Mouse (Mus musculus) limb, embryonic 10.5 days (tissue): ENCODE results near the gene Tesk2. TPM values are rescaled to one million over a fixed set of nuclear protein-coding genes. Genes with fewer than 3 reads are reported as not detected.

Experiments used
- DNase-seq: peaks from one replicate; pipeline ENCODE4 v3.0.0-alpha.2; 2017; ENCODE audit warnings: low spot score
- H3K27ac ChIP-seq: fragments of 300-500 bp; sonication (generic); 2 replicates; pipeline ENCODE4 v1.5.1; 2016; ENCODE audit warnings: mild to moderate bottlenecking
- H3K27me3 ChIP-seq: fragments of 300-500 bp; sonication (generic); 2 replicates; pipeline ENCODE4 v1.6.1; 2016; ENCODE audit warnings: low read depth, mild to moderate bottlenecking; ENCODE audit not compliant: poor library complexity, severe bottlenecking
- H3K36me3 ChIP-seq: fragments of 300-500 bp; sonication (generic); 2 replicates; pipeline ENCODE4 v1.6.1; 2016; ENCODE audit warnings: mild to moderate bottlenecking, moderate library complexity
- H3K4me1 ChIP-seq: fragments of 300-500 bp; sonication (generic); 2 replicates; pipeline ENCODE4 v1.6.1; 2016
- H3K4me3 ChIP-seq: fragments of 300-500 bp; sonication (generic); 2 replicates; pipeline ENCODE4 v1.5.1; 2016; ENCODE audit warnings: mild to moderate bottlenecking, moderate library complexity
- H3K9me3 ChIP-seq: fragments of 300-500 bp; sonication (generic); replicated peaks from 2 replicates; pipeline ENCODE4 v1.6.1; 2016; ENCODE audit warnings: mild to moderate bottlenecking
- WGBS: fragments of 180-500 bp; shearing (Covaris S2); methylation state at CpG from one replicate; pipeline ENCODE4 v1.1.7; 2016; 5-methylcytosine and 5-hydroxymethylcytosine counted together
- polyA plus RNA-seq: library from polyadenylated mRNA; unstranded; fragments of >200 nt; fragmentation: Nextera tagmentation; extraction: Ambion mirVana; gene quantifications from 2 replicates; pipeline ENCODE4 v1.2.1, GENCODE M21; 2016

Gene Tesk2
- polyA plus RNA-seq, 1 experiment from 2014 or later: 13.6 TPM

- Histone ChIP-seq H3K9me3 (no peaks in the 10 kb centered on the region), H3K36me3 (no peaks in the 10 kb centered on the region), H3K27me3 (no peaks in the 10 kb centered on the region), H3K27ac (no peak overlapping the region), H3K4me1 (peaks cover 1% of the 10 kb centered on the region), H3K4me3 (no peak overlapping the region)
- WGBS: 86% methylated on average over 3 of the region's 3 CpGs
- DNase-seq: no peak
These were observed 6.7 kb downstream of the Tesk2 start for GRCm38 (mm10) chr4:116727401-116727800.

GRCm38 (mm10) chr4:116729532-116729931 lies 8.8 kb downstream of the Tesk2 start:
- H3K4me1 ChIP-seq: no peaks in the 10 kb centered on the region
- no peaks in the 10 kb centered on the region for H3K36me3 ChIP-seq
- H3K27ac ChIP-seq: no peak overlapping the region
- 88% methylated on average over 3 of the region's 3 CpGs for WGBS
- DNase-seq: no peak
- no peaks in the 10 kb centered on the region for H3K9me3 ChIP-seq
- H3K27me3 ChIP-seq: no peaks in the 10 kb centered on the region
- no peak overlapping the region for H3K4me3 ChIP-seq

- H3K36me3 ChIP-seq: no peaks in the 10 kb centered on the region
- no peaks in the 10 kb centered on the region for H3K4me1 ChIP-seq
- H3K27ac ChIP-seq: no peak overlapping the region
- no peak for DNase-seq
- no peak overlapping the region for H3K4me3 ChIP-seq
- no peaks in the 10 kb centered on the region for H3K9me3 ChIP-seq
- 89% methylated on average over 9 of the region's 9 CpGs for WGBS
- H3K27me3 ChIP-seq: no peaks in the 10 kb centered on the region
These were observed 10.3 kb downstream of the Tesk2 start for GRCm38 (mm10) chr4:116731077-116731476.

- Histone ChIP-seq H3K4me1 (no peaks in the 10 kb centered on the region), H3K27ac (no peak overlapping the region), H3K9me3 (no peaks in the 10 kb centered on the region), H3K36me3 (no peaks in the 10 kb centered on the region), H3K27me3 (no peaks in the 10 kb centered on the region), H3K4me3 (no peak overlapping the region)
- DNase-seq: no peak
- WGBS: 83% methylated on average over 5 of the region's 5 CpGs
These were observed 11.6 kb downstream of the Tesk2 start for GRCm38 (mm10) chr4:116732355-116732754.

GRCm38 (mm10) chr4:116734996-116735395 lies 14.2 kb downstream of the Tesk2 start:
- Histone ChIP-seq H3K36me3 (no peaks in the 10 kb centered on the region), H3K9me3 (no peaks in the 10 kb centered on the region), H3K27ac (no peak overlapping the region), H3K27me3 (no peaks in the 10 kb centered on the region), H3K4me1 (no peaks in the 10 kb centered on the region), H3K4me3 (no peak overlapping the region)
- no peak for DNase-seq
- WGBS: 81% methylated on average over 2 of the region's 2 CpGs

- no peak overlapping the region for H3K4me3 ChIP-seq
- no peak for DNase-seq
- H3K27ac ChIP-seq: no peak overlapping the region
- 84% methylated on average over 9 of the region's 9 CpGs for WGBS
- no peaks in the 10 kb centered on the region for H3K4me1 ChIP-seq
- H3K36me3 ChIP-seq: peaks cover 4% of the 10 kb centered on the region; the same call in 1 of the 2 replicates
- H3K9me3 ChIP-seq: no peaks in the 10 kb centered on the region
- H3K27me3 ChIP-seq: no peaks in the 10 kb centered on the region
These were observed 18.4 kb downstream of the Tesk2 start for GRCm38 (mm10) chr4:116738972-116739751.

GRCm38 (mm10) chr4:116749750-116750149 lies 29.0 kb downstream of the Tesk2 start:
- no peaks in the 10 kb centered on the region for H3K27me3 ChIP-seq
- H3K36me3 ChIP-seq: no peaks in the 10 kb centered on the region
- H3K4me3 ChIP-seq: no peak overlapping the region
- no peaks in the 10 kb centered on the region for H3K9me3 ChIP-seq
- H3K4me1 ChIP-seq: no peaks in the 10 kb centered on the region
- H3K27ac ChIP-seq: no peak overlapping the region
- WGBS: 80% methylated on average over 2 of the region's 2 CpGs
- DNase-seq: no peak

GRCm38 (mm10) chr4:116761914-116762313 lies 41.2 kb downstream of the Tesk2 start:
- DNase-seq: no peak
- H3K4me1 ChIP-seq: no peaks in the 10 kb centered on the region
- 76% methylated on average over 2 of the region's 2 CpGs for WGBS
- no peak overlapping the region for H3K27ac ChIP-seq
- H3K9me3 ChIP-seq: no peaks in the 10 kb centered on the region
- H3K36me3 ChIP-seq: no peaks in the 10 kb centered on the region
- H3K27me3 ChIP-seq: no peaks in the 10 kb centered on the region
- H3K4me3 ChIP-seq: no peak overlapping the region

GRCm38 (mm10) chr4:116764001-116764400 lies 43.3 kb downstream of the Tesk2 start:
- 87% methylated on average over 5 of the region's 5 CpGs for WGBS
- Histone ChIP-seq H3K9me3 (no peaks in the 10 kb centered on the region), H3K36me3 (no peaks in the 10 kb centered on the region)

GRCm38 (mm10) chr4:116768510-116768909 lies 47.8 kb downstream of the Tesk2 start:
- 82% methylated on average over 5 of the region's 5 CpGs for WGBS
- Histone ChIP-seq H3K27me3 (no peaks in the 10 kb centered on the region), H3K4me3 (no peak overlapping the region), H3K4me1 (no peaks in the 10 kb centered on the region), H3K9me3 (no peaks in the 10 kb centered on the region), H3K27ac (no peak overlapping the region), H3K36me3 (no peaks in the 10 kb centered on the region)
- DNase-seq: no peak

More at GRCm38 (mm10) chr4:116764001-116764400, 43.3 kb downstream of the Tesk2 start:
- Histone ChIP-seq H3K27ac (no peak overlapping the region), H3K4me1 (no peaks in the 10 kb centered on the region), H3K4me3 (no peak overlapping the region), H3K27me3 (no peaks in the 10 kb centered on the region)
- DNase-seq: no peak

- no peak overlapping the region for H3K4me3 ChIP-seq
- no peaks in the 10 kb centered on the region for H3K27me3 ChIP-seq
- no peaks in the 10 kb centered on the region for H3K4me1 ChIP-seq
- no peak overlapping the region for H3K27ac ChIP-seq
- H3K36me3 ChIP-seq: no peaks in the 10 kb centered on the region
- H3K9me3 ChIP-seq: no peaks in the 10 kb centered on the region
- no peak for DNase-seq
These were observed 48.3 kb downstream of the Tesk2 start for GRCm38 (mm10) chr4:116769060-116769459.

- 91% methylated on average over 5 of the region's 5 CpGs for WGBS
- no peaks in the 10 kb centered on the region for H3K9me3 ChIP-seq
- no peak for DNase-seq
These were observed 55.6 kb downstream of the Tesk2 start for GRCm38 (mm10) chr4:116776391-116776790.

GRCm38 (mm10) chr4:116777079-116777478 lies 56.3 kb downstream of the Tesk2 start:
- WGBS: 91% methylated on average over 3 of the region's 3 CpGs
- Histone ChIP-seq H3K4me1 (no peaks in the 10 kb centered on the region), H3K27ac (no peak overlapping the region), H3K9me3 (no peaks in the 10 kb centered on the region), H3K36me3 (no peaks in the 10 kb centered on the region), H3K27me3 (no peaks in the 10 kb centered on the region), H3K4me3 (no peak overlapping the region)
- DNase-seq: no peak

More at GRCm38 (mm10) chr4:116776391-116776790, 55.6 kb downstream of the Tesk2 start:
- Histone ChIP-seq H3K27ac (no peak overlapping the region), H3K4me3 (no peak overlapping the region), H3K27me3 (no peaks in the 10 kb centered on the region), H3K4me1 (no peaks in the 10 kb centered on the region), H3K36me3 (no peaks in the 10 kb centered on the region)

GRCm38 (mm10) chr4:116780541-116780940 lies 59.8 kb downstream of the Tesk2 start:
- no peaks in the 10 kb centered on the region for H3K36me3 ChIP-seq
- H3K9me3 ChIP-seq: no peaks in the 10 kb centered on the region
- no peaks in the 10 kb centered on the region for H3K27me3 ChIP-seq
- WGBS: 75% methylated on average over 2 of the region's 2 CpGs
- H3K4me1 ChIP-seq: no peaks in the 10 kb centered on the region
- H3K27ac ChIP-seq: no peak overlapping the region
- no peak overlapping the region for H3K4me3 ChIP-seq
- no peak for DNase-seq
